Mouse (Mus musculus): ENCODE measurements around the gene Parp9.

GRCm38 (mm10) chr16:35888910-35889309, 49.4 kb upstream of the Parp9 start:
- TF ChIP-seq CTCF (IDR thresholded peaks at IDR 0.05; ENCODE audit: low read depth), result no peak
- TF ChIP-seq EP300 (IDR thresholded peaks at IDR 0.05; ENCODE audit: low read depth), result no peak
